In the genomic region with DNA sequence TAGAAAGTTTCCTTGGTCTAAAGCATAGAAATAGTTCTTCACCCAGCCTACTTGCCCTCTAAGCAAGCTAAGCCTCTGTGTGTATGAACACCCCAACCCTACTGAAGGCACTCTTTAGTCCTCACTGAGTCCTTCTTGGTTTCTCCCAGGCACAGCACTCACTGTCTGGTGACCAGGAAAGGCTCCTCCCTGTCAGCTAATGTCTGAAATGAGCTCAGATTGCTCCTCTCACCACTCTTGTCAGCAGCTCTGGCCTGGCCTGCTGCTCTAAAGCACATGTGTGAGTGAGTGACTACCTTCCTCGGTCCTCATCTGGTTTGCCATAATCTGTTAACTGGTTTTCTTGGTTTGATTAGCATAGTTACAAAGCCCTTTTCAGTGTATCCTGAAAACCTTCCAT, we compare ENCODE assay signal across 14 mouse cellular contexts. TPM values are rescaled to one million over a fixed set of nuclear protein-coding genes. Genes with fewer than 3 reads are reported as not detected.
DNase-seq lines count a peak whose midpoint lies in the region; ATAC-seq lines count a peak whose summit lies in the region.
"Had no signal": no experiment of that assay in that cellular context is flagged by ENCODE, and none has a peak within 500 bp of the region (broad histone marks: within the 10 kb centered on the region; RNA-seq: fewer than 3 reads in every experiment).

No protein-coding gene starts in this region.

- H3K4me1 ChIP-seq in heart, embryonic 15.5 days (replicated peaks), result peaks cover 40% of the 10 kb centered on the region
- peaks cover 27% of the 10 kb centered on the region for H3K4me1 ChIP-seq in embryonic facial prominence, embryonic 15.5 days
- peaks cover 79% of the 10 kb centered on the region for H3K4me1 ChIP-seq in liver, embryonic 15.5 days (replicated peaks)

- H3K4me3 ChIP-seq in heart, embryonic 15.5 days, result no peak overlapping the region
- no peak overlapping the region for H3K4me3 ChIP-seq in embryonic facial prominence, embryonic 15.5 days (replicated peaks)
- H3K4me3 ChIP-seq in liver, embryonic 15.5 days (replicated peaks), result no peak overlapping the region
- H3K4me3 ChIP-seq: midbrain, embryonic 12.5 days had no signal

- H3K9me3 ChIP-seq in heart, embryonic 15.5 days (replicated peaks), result no peaks in the 10 kb centered on the region
- no peaks in the 10 kb centered on the region for H3K9me3 ChIP-seq in embryonic facial prominence, embryonic 15.5 days (replicated peaks)
- no peaks in the 10 kb centered on the region for H3K9me3 ChIP-seq in liver, embryonic 15.5 days (replicated peaks)

- intact Hi-C loops in heart, postnatal 14 days (cut with DNase I), result loop anchor here (5.0 kb wide), 1 partner anchor 40 kb away; a partner anchor contains a TSS

- no peaks in the 10 kb centered on the region for H3K27me3 ChIP-seq in heart, embryonic 15.5 days
- no peaks in the 10 kb centered on the region for H3K27me3 ChIP-seq in embryonic facial prominence, embryonic 15.5 days
- no peaks in the 10 kb centered on the region for H3K27me3 ChIP-seq in liver, embryonic 15.5 days
- H3K27me3 ChIP-seq: midbrain, embryonic 12.5 days had no signal

- no peak; the same call in 1 of the 2 replicates for ATAC-seq in heart, embryonic 15.5 days (replicated peaks; ENCODE audit: insufficient number of reproducible peaks, insufficient read depth, low FRiP score, low read depth)
- no peak for ATAC-seq in embryonic facial prominence, embryonic 15.5 days (ENCODE audit: insufficient number of reproducible peaks, low FRiP score, low TSS enrichment, low read depth)
- no peak for ATAC-seq in liver, embryonic 15.5 days (ENCODE audit: insufficient read depth)
- ATAC-seq: forebrain, postnatal 0 days; hindbrain, postnatal 0 days had no signal

- no peak for DNase-seq in heart, postnatal 14 days
- peak; percentile 37 for DNase-seq in adipocyte (ENCODE audit: low spot score)
- DNase-seq in right cerebral cortex, postnatal 25 days, result no peak
- no peak for DNase-seq in adrenal gland, postnatal 4 days (ENCODE audit: low spot score in 2 of 2)
- DNase-seq: adrenal gland, postnatal 10 days; cerebellum, postnatal 25 days; forebrain, postnatal 0 days; lung, adult 18-20 months; spleen, adult 18-20 months had no signal

- 39% methylated on average over 1 of the region's 1 CpGs for WGBS in heart, embryonic 15.5 days
- 72% methylated on average over 1 of the region's 1 CpGs for WGBS in embryonic facial prominence, embryonic 15.5 days
- whole genome bisulfite sequencing in liver, embryonic 15.5 days (ENCODE audit: insufficient replicate concordance), result 57% methylated on average over 1 of the region's 1 CpGs

- H3K36me3 ChIP-seq in heart, embryonic 15.5 days, result no peaks in the 10 kb centered on the region
- no peaks in the 10 kb centered on the region for H3K36me3 ChIP-seq in embryonic facial prominence, embryonic 15.5 days
- H3K36me3 ChIP-seq in liver, embryonic 15.5 days (replicated peaks), result peaks cover 16% of the 10 kb centered on the region
- H3K36me3 ChIP-seq: midbrain, embryonic 12.5 days had no signal

- H3K27ac ChIP-seq in heart, embryonic 15.5 days, result peak overlapping the region; percentile 45
- H3K27ac ChIP-seq in embryonic facial prominence, embryonic 15.5 days (replicated peaks), result 0 out of 2 replicates have a peak overlapping the region, but pooled peaks have one; percentile 7
- H3K27ac ChIP-seq in liver, embryonic 15.5 days (replicated peaks), result peak overlapping the region; percentile 71
- H3K27ac ChIP-seq: hindbrain, postnatal 0 days; midbrain, embryonic 12.5 days had no signal

- H3K9ac ChIP-seq in heart, embryonic 15.5 days, result no peak overlapping the region
- no peak overlapping the region for H3K9ac ChIP-seq in embryonic facial prominence, embryonic 15.5 days
- no peak overlapping the region for H3K9ac ChIP-seq in liver, embryonic 15.5 days
- H3K9ac ChIP-seq: forebrain, postnatal 0 days; midbrain, embryonic 12.5 days had no signal

- no peak overlapping the region for H3K4me2 ChIP-seq in heart, embryonic 15.5 days
- no peak overlapping the region for H3K4me2 ChIP-seq in embryonic facial prominence, embryonic 15.5 days (replicated peaks)
- no peak overlapping the region for H3K4me2 ChIP-seq in liver, embryonic 15.5 days
- H3K4me2 ChIP-seq: midbrain, embryonic 12.5 days had no signal

RNA-seq across cellular contexts. Expression of a gene that starts 14.1 kb away (rescaled TPM):
- polyA plus RNA-seq in heart, embryonic 15.5 days (2015; fragmentation: Nextera tagmentation; extraction: Ambion mirVana), result 65.9 and 80.3 TPM in 2 replicates
- total RNA-seq in heart, postnatal 14 days (2021), result 10 to 100 TPM; 25.0 to 30.2 TPM
- 154 and 161 TPM in 2 replicates for polyA plus RNA-seq in embryonic facial prominence, embryonic 15.5 days (2015; fragmentation: Nextera tagmentation; extraction: Ambion mirVana)
- 63.4 and 66.5 TPM in 2 replicates for polyA plus RNA-seq in liver, embryonic 15.5 days (2015; fragmentation: Nextera tagmentation; extraction: Ambion mirVana)
- 100 to 1,000 TPM; 128 to 135 TPM for total RNA-seq in adrenal gland, postnatal 4 days (2021)

RNA-seq across cellular contexts. Expression of a gene that starts 22.9 kb away (rescaled TPM):
- 0.05 and 0.16 TPM in 2 replicates for polyA plus RNA-seq in heart, embryonic 15.5 days (2015; fragmentation: Nextera tagmentation; extraction: Ambion mirVana)
- not detected for total RNA-seq in heart, postnatal 14 days (2021)
- polyA plus RNA-seq in embryonic facial prominence, embryonic 15.5 days (2015; fragmentation: Nextera tagmentation; extraction: Ambion mirVana), result 0.11 and 0.25 TPM in 2 replicates
- polyA plus RNA-seq in liver, embryonic 15.5 days (2015; fragmentation: Nextera tagmentation; extraction: Ambion mirVana), result 0.02 TPM in 1 of 2 replicates, not detected in the other
- total RNA-seq in adrenal gland, postnatal 4 days (2021), result under 1 TPM; 0.25 to 0.39 TPM

RNA-seq across cellular contexts. Expression of a gene that starts 39.2 kb away (rescaled TPM):
- polyA plus RNA-seq in heart, embryonic 15.5 days (2015; fragmentation: Nextera tagmentation; extraction: Ambion mirVana), result 0.74 and 1.1 TPM in 2 replicates
- total RNA-seq in heart, postnatal 14 days (2021), result under 1 TPM in 1 of 2 experiments, not detected in 1; 0.34 TPM
- 0.39 and 0.61 TPM in 2 replicates for polyA plus RNA-seq in embryonic facial prominence, embryonic 15.5 days (2015; fragmentation: Nextera tagmentation; extraction: Ambion mirVana)
- polyA plus RNA-seq in liver, embryonic 15.5 days (2015; fragmentation: Nextera tagmentation; extraction: Ambion mirVana), result 2.7 and 3.8 TPM in 2 replicates
- 1 to 10 TPM; 3.9 to 4.1 TPM for total RNA-seq in adrenal gland, postnatal 4 days (2021)
- total RNA-seq: hindbrain, postnatal 0 days had no signal

RNA-seq across cellular contexts. Expression of a gene that starts 45.4 kb away (rescaled TPM):
- 22.5 and 31.4 TPM in 2 replicates for polyA plus RNA-seq in heart, embryonic 15.5 days (2015; fragmentation: Nextera tagmentation; extraction: Ambion mirVana)
- total RNA-seq in heart, postnatal 14 days (2021), result 1 to 10 TPM; 7.5 to 8.7 TPM
- polyA plus RNA-seq in embryonic facial prominence, embryonic 15.5 days (2015; fragmentation: Nextera tagmentation; extraction: Ambion mirVana), result 44.3 and 44.9 TPM in 2 replicates
- 63.7 and 76.6 TPM in 2 replicates for polyA plus RNA-seq in liver, embryonic 15.5 days (2015; fragmentation: Nextera tagmentation; extraction: Ambion mirVana)
- total RNA-seq in adrenal gland, postnatal 4 days (2021), result 100 to 1,000 TPM; 101 to 109 TPM

RNA-seq across cellular contexts. Expression of a gene that starts 54.3 kb away (rescaled TPM):
- 3.0 and 3.2 TPM in 2 replicates for polyA plus RNA-seq in heart, embryonic 15.5 days (2015; fragmentation: Nextera tagmentation; extraction: Ambion mirVana)
- 10 to 100 TPM in 1 of 2 experiments, 1 to 10 TPM in 1; 9.0 to 10.1 TPM for total RNA-seq in heart, postnatal 14 days (2021)
- polyA plus RNA-seq in embryonic facial prominence, embryonic 15.5 days (2015; fragmentation: Nextera tagmentation; extraction: Ambion mirVana), result 6.3 and 6.8 TPM in 2 replicates
- polyA plus RNA-seq in liver, embryonic 15.5 days (2015; fragmentation: Nextera tagmentation; extraction: Ambion mirVana), result 0.75 and 1.1 TPM in 2 replicates
- total RNA-seq in adrenal gland, postnatal 4 days (2021), result 10 to 100 TPM; 17.0 to 18.5 TPM

Comparison
In these comparisons a context has a peak if more than half of its experiments do, and no peak if none do; other contexts are left out.
1. H3K27ac ChIP-seq: peak in every context shown above with its lines; median percentile 71 in liver, embryonic 15.5 days; 45 in heart, embryonic 15.5 days; 7 in embryonic facial prominence, embryonic 15.5 days.